In the genomic region with DNA sequence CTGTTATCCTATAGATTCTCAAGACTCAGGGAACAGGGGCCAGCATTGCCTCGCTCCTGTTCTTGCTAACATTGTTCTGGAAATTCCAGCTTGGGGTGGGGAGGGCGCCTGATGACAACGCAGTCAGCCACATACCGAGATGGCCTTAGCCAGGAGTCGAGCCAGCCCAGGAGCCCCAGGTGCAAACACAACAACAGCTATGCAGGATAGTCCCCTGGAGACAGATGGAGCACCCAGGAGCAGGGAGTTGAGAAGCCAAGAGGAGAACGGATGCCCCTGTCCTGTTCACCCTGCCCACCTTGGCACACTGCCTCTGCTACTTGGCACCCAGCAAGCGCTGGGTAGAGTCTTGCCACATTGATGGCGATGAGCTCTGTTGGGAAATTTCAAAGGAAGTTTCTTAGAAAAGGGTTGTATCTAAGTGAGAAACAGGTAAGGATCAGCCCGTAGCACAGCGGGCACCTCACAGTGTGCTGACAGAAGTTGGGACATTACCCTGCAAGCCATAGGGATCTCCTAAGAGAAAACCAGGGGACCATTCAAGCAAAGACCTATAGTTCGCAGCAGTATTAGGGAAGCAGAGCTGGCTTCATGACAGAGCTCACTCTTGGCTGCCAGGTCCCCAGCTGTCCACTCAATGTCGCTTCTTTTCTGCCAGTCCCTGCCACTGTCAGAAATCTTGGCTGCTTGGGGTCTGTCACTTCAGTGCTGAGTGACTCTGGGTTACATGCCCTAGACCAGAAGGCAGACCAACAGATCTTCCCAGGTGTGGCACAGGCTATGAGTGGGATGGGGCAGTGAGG, we compare ENCODE assay signal across 8 mouse cellular contexts. TPM values are rescaled to one million over a fixed set of nuclear protein-coding genes. Genes with fewer than 3 reads are reported as not detected.
A peak's percentile ranks its signal among the peaks of the same experiment; 100 is the strongest.
DNase-seq lines count a peak whose midpoint lies in the region; ATAC-seq lines count a peak whose summit lies in the region.

No protein-coding gene starts in this region.

- no peaks in the 10 kb centered on the region for H3K9me3 ChIP-seq in heart, embryonic 13.5 days
- no peaks in the 10 kb centered on the region for H3K9me3 ChIP-seq in limb, embryonic 12.5 days
- no peaks in the 10 kb centered on the region for H3K9me3 ChIP-seq in neural tube, embryonic 12.5 days

- peaks cover 23% of the 10 kb centered on the region for H3K4me1 ChIP-seq in heart, embryonic 13.5 days
- H3K4me1 ChIP-seq in limb, embryonic 12.5 days (replicated peaks) = peaks cover 37% of the 10 kb centered on the region
- peaks cover 19% of the 10 kb centered on the region for H3K4me1 ChIP-seq in neural tube, embryonic 12.5 days

- intact Hi-C loops in heart, postnatal 10 days (cut with DNase I) = loop anchor here (2.0 kb wide), 1 partner anchor 18 kb away; no protein-coding TSS in a partner anchor

- H3K36me3 ChIP-seq in heart, embryonic 13.5 days = no peaks in the 10 kb centered on the region
- H3K36me3 ChIP-seq in limb, embryonic 12.5 days = no peaks in the 10 kb centered on the region
- H3K36me3 ChIP-seq in neural tube, embryonic 12.5 days = no peaks in the 10 kb centered on the region

- peak overlapping the region; percentile 75; the same call in 1 of the 2 replicates for H3K9ac ChIP-seq in heart, embryonic 13.5 days
- H3K9ac ChIP-seq in limb, embryonic 12.5 days (replicated peaks) = peak overlapping the region; percentile 51; the same call in 1 of the 2 replicates
- no peak overlapping the region for H3K9ac ChIP-seq in neural tube, embryonic 12.5 days

- WGBS in heart, embryonic 13.5 days = 40% methylated on average over 12 of the region's 12 CpGs
- 45% methylated on average over 12 of the region's 12 CpGs for WGBS in limb, embryonic 12.5 days
- WGBS in neural tube, embryonic 12.5 days = 56% methylated on average over 12 of the region's 12 CpGs

- peak overlapping the region; percentile 88 for H3K27ac ChIP-seq in heart, embryonic 13.5 days (replicated peaks)
- H3K27ac ChIP-seq in limb, embryonic 12.5 days = peak overlapping the region; percentile 97
- H3K27ac ChIP-seq in neural tube, embryonic 12.5 days = no peak overlapping the region

- peak; percentile 37; the same call in 1 of the 2 replicates for ATAC-seq in heart, embryonic 13.5 days (ENCODE audit: extremely low read depth, insufficient number of reproducible peaks, low FRiP score, low TSS enrichment)
- peak; percentile 21; the same call in 1 of the 2 replicates for ATAC-seq in limb, embryonic 12.5 days (ENCODE audit: insufficient number of reproducible peaks, insufficient read depth, low FRiP score, low TSS enrichment, low read depth)
- ATAC-seq in neural tube, embryonic 12.5 days (ENCODE audit: low FRiP score, low read depth) = no peak

- H3K27me3 ChIP-seq in heart, embryonic 13.5 days (replicated peaks) = no peaks in the 10 kb centered on the region
- H3K27me3 ChIP-seq in limb, embryonic 12.5 days = no peaks in the 10 kb centered on the region
- H3K27me3 ChIP-seq in neural tube, embryonic 12.5 days (replicated peaks) = no peaks in the 10 kb centered on the region

- peak overlapping the region; percentile 29; the same call in 1 of the 2 replicates for H3K4me3 ChIP-seq in heart, embryonic 13.5 days
- H3K4me3 ChIP-seq in limb, embryonic 12.5 days (replicated peaks) = peak overlapping the region; percentile 24
- no peak overlapping the region for H3K4me3 ChIP-seq in neural tube, embryonic 12.5 days

- H3K4me2 ChIP-seq in heart, embryonic 13.5 days = peak overlapping the region; percentile 66
- peak overlapping the region; percentile 50 for H3K4me2 ChIP-seq in limb, embryonic 12.5 days
- peak overlapping the region; percentile 38 for H3K4me2 ChIP-seq in neural tube, embryonic 12.5 days (replicated peaks)

- no peak for DNase-seq in heart, postnatal 10 days
- peak; percentile 50 for DNase-seq in cerebellum, adult 11-12 months
- DNase-seq in gastrocnemius, postnatal 10 days = peak; percentile 43
- DNase-seq in urinary bladder, postnatal 4 days (ENCODE audit: low spot score in 2 of 2) = no peak
- no peak for DNase-seq in spleen, postnatal 10 days (ENCODE audit: low spot score in 2 of 2)

RNA-seq across cellular contexts. Expression of a gene that starts 43.7 kb away (rescaled TPM):
- polyA plus RNA-seq in heart, embryonic 13.5 days (2015; fragmentation: Nextera tagmentation; extraction: Ambion mirVana) = 2.2 and 3.9 TPM in 2 replicates
- 10 to 100 TPM; 12.8 to 26.7 TPM for total RNA-seq in heart, postnatal 10 days (2021)
- total RNA-seq in gastrocnemius, postnatal 10 days (2021) = 1 to 10 TPM; 5.3 to 7.4 TPM
- 4.6 and 6.8 TPM in 2 replicates for polyA plus RNA-seq in limb, embryonic 12.5 days (2016; fragmentation: Nextera tagmentation; extraction: Ambion mirVana)
- polyA plus RNA-seq in neural tube, embryonic 12.5 days (2016; fragmentation: Nextera tagmentation; extraction: Ambion mirVana) = 1.5 TPM in 2 replicates

Comparison
In these comparisons a context has a peak if more than half of its experiments do, and no peak if none do; other contexts are left out.
1. DNase-seq: peak in cerebellum, adult 11-12 months (single experiment) and gastrocnemius, postnatal 10 days (single experiment); none in heart, postnatal 10 days (0 of 2), urinary bladder, postnatal 4 days (0 of 2) and spleen, postnatal 10 days (0 of 2).
2. Peak in every context shown above with its lines, with median percentiles within 50 percentile points of each other: H3K4me2 ChIP-seq.